Mouse (Mus musculus) ZHBTc4 (cell line): Measurements from ENCODE around the gene Ugt1a5.

ENCODE experiments used
- DNase-seq: peaks from one replicate; pipeline ENCODE4 v3.0.0-alpha.2; 2011; ENCODE audit warnings: low read depth, low spot score

Ugt1a5 gene

DNA sequence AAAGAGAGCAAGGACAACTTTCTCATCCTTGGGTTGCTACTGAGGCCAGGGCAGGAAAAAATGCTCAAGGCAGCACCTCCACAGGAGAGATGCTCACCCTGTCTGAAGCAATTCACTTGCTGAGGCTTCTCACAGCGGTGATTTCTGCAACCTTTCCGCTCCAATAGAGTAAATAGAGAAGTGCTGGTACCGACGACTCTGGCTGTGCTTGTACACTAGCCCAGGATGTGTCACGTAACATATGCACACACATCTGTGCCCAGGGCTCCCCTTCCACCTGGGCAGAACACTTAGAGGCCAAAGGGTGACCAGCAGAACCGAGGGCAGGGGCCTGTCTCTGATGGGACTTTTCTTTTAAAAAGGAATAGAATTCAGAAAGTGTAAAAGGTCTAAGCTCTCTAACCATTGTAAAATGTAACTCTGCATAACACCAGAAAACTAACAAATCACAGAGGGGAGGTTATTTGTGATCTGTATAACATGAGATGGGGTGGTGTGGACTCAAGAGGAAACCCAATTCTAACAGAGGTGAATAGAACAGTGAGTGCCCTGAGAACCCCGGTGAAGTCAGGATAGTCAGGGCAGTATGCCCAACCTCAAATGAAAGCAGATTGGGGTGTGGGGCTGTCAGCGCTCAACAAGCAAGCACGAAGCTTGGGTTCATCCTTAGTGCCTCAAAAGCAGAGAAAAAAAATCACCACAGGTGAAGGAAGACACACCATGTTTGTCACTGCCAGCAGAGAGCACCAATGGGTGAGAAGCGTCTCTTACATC, 95.0 kb downstream of the Ugt1a5 start:
- DNase-seq: no peak

DNA sequence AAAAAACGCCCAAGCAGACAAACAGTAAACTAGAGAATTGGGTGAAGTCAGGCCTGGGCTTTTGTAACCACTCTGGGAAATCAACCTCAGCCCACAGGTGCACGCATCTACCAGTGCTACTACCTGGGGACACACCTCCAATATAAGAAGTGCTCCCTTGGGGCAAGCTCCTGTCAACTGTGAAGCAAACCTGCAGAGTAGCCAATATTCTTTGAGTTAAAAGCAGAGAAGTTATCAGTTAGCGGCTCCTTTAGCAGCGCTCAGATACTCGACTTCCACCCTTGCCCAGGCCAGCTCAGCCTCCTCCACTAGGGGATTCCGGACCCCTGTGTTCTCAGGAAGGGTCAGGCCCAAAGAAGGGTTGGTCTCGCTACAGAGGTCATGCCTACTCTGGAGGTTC, 95.9 kb downstream of the Ugt1a5 start:
- no peak for DNase-seq

DNA sequence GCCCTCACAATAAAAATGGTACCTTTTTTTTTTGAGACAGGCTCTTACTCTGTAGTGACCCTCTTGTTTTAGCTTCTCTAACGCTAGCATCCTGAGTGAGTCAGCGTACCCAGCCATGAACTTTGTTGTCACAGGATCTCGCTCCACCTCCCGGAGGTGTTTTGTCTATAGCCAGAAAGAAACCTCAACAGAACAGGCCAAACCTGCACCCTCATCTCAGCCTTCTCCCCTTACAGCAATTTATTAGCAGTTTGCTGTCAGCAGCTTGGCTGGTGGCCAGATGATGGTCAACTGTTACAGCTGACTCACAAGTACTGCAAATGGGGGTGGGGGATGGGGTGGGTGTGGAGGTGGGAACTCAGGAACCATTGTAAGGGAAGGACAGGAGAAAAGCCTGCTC, 96.4 kb downstream of the Ugt1a5 start:
- peak; percentile 64 for DNase-seq

DNA sequence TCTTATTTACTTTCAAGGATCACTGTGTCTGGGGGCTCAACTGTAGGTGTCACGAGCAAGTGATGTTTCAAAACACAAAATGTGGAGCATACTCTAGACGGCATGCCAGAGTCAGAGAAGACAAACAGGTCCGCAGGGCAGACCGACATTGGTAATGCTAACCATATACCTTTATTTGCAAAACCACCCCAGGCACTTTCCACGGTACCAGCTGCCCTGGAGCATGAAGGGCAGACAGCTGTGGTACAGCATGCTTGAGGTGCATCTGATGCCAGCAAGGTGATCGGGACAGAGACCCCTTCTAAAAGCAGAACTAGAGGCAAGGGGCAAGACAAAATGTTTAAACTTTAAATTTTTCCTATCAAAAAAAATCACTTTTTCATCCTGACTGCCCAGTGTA, 97.1 kb downstream of the Ugt1a5 start:
- no peak for DNase-seq

DNA sequence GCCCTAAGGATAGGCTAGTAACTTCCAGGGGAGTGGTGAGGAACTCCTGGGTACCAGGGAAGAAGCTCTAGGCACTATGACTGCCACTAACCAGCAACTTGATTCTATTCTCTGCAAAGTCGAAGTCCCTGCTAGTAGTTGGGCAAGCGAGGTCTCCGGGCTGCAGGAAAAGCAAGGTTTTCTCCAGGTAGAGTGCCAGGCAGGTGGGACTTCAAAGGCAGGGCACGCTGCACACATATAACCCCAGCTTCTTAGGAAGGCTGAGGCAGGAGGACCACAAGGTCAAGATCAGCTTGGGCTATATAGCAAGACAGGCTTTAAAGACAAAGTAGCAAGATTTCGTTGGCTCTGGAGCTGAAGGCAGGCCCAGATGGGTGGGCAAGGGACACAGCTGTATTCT, 98.0 kb downstream of the Ugt1a5 start:
- no peak for DNase-seq

DNA sequence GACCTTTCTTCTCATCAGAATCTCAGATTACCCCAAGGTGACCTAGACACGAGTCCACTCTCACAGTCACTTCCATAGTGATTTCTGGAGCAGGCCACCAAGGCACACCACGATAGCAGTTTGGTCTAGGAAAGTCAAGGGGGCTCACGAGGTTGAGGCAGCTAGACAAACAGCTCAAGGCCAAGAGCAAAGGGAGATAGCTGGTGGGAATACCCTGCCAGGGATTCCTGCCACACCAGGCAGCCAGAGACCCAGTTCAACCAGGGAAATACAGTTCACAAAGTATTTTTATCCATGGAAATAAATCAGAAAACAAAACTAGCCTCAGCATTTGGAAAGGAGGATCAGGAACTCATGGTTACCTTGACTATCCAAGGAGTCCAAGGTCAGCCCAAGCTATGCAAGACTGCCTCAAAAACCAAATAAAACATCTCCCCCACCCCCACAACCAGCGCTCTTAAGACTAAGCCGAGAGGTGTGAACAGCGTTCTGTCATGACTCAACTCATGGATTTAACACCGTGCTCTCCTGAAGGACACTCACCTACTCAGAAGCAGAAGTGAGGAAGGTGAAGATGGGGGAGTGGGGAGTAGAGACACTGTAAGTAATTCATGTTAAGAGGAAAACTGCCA, 98.5 kb downstream of the Ugt1a5 start:
- DNase-seq: no peak

DNA sequence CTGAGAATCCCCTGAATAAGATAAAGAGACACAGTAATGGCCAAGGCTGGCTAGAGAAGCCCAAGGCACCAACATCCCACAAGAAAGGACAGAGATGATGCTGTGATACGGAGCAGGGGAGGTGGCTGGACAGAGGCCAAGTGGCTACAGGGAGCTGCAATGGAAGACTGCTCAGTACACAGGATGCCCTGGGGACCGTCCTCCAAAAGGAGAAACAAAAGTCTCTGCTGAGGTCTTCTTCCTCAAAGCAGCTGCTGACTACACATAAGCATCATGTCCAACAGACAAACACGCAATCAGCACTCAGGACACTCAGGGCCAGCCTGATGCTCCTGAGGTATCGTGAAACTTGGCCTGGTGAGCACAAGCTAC, 99.0 kb downstream of the Ugt1a5 start:
- DNase-seq: no peak

DNA sequence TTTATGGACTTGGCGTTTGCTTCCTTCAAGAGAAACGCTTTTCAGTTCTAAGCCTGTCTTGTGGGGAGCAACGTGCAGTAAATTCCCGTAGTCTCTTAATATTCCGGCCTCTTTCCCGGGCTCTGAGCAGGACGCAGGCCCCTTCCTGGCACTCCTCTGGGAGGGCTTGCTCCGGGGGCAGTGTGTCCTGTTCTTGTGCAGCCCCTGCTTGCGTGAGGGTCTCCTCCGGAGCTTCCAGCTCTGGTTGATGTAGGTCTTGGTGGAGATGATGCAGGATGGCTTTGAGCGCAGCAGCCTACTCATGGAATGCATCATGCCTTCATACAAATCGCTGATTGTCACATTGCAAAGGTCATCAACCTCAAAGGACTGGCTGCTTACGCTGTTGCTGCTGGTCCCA, 100.3 kb downstream of the Ugt1a5 start:
- no peak for DNase-seq

DNA sequence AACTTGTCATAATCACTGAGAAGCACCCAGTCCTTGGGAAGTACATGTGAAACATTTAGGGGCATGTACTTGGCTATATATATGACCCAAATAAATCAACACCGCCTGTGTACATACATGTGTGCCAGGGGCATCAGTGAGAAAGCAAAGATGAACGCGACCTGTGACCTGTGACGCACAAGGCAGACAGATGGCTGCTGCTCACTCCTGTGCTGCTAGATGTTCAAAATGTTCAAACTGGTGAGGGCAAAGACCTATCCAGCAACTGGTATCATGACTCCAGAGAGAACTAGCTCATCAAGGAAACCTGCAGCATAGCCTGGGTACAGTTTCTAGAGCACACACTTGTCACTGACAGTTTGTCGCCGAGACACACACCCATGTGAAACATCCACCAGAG, 101.7 kb downstream of the Ugt1a5 start:
- no peak for DNase-seq

DNA sequence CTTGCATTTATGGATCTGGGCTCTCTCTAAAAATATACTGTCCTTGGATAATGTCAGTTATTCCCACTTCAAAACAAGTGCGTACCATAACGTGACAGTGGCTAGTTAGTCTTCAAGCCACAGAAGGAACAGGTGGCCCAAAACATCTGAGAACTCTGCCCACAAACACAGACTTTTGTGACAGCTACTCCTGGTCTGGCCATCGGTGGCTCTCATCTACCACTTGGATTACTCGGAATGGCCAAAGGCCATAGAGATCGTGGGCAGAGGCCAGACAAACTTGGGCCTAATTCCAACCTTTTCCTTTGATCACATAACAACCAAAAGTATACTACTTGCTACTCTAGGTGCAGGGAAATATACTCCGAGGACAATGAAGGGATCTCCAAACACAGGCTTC, 102.3 kb downstream of the Ugt1a5 start:
- no peak for DNase-seq
